Mouse (Mus musculus) hindbrain, embryonic 11.5 days (tissue): ENCODE data around the gene Ebpl. TPM values are rescaled to one million over a fixed set of nuclear protein-coding genes. Genes with fewer than 3 reads are reported as not detected.
A peak's percentile ranks its signal among the peaks of the same experiment; 100 is the strongest.

Source experiments
- ATAC-seq: fragments of 200-750 bp; cut with Nextera tagmentation; 2 replicates; pipeline ENCODE4 v1.8.0; 2017; ENCODE audit warnings: mild to moderate bottlenecking, moderate TSS enrichment, moderate library complexity; ENCODE audit not compliant: low FRiP score
- DNase-seq: peaks from one replicate; pipeline ENCODE4 v3.0.0-alpha.2; 2015; ENCODE audit warnings: low spot score
- H3K27ac ChIP-seq: fragments of 300-500 bp; sonication (generic); 2 replicates; pipeline ENCODE4 v1.5.1; 2014; ENCODE audit warnings: mild to moderate bottlenecking, low read depth, low read length
- H3K27me3 ChIP-seq: fragments of 300-500 bp; sonication (generic); 2 replicates; pipeline ENCODE4 v1.6.1; 2014; ENCODE audit warnings: mild to moderate bottlenecking, low read length, moderate library complexity, mixed read lengths; ENCODE audit not compliant: control insufficient read depth, insufficient read depth
- H3K36me3 ChIP-seq: fragments of 300-500 bp; sonication (generic); 2 replicates; pipeline ENCODE4 v1.6.1; 2014; ENCODE audit warnings: mild to moderate bottlenecking, low read length, moderate library complexity, mixed read lengths; ENCODE audit not compliant: control insufficient read depth, insufficient read depth
- H3K4me1 ChIP-seq: fragments of 300-500 bp; sonication (generic); replicated peaks from 2 replicates; pipeline ENCODE4 v1.6.1; 2014; ENCODE audit warnings: low read length, mixed read lengths; ENCODE audit not compliant: control insufficient read depth, insufficient read depth
- H3K4me2 ChIP-seq: fragments of 300-500 bp; sonication (generic); replicated peaks from 2 replicates; pipeline ENCODE4 v1.6.1; 2014; ENCODE audit warnings: mild to moderate bottlenecking, low read depth, low read length
- H3K4me3 ChIP-seq: fragments of 300-500 bp; sonication (generic); 2 replicates; pipeline ENCODE4 v1.5.1; 2014; ENCODE audit warnings: low read depth, low read length
- H3K9ac ChIP-seq: fragments of 300-500 bp; sonication (generic); 2 replicates; pipeline ENCODE4 v1.6.1; 2014; ENCODE audit warnings: low read depth, low read length
- H3K9me3 ChIP-seq: fragments of 300-500 bp; sonication (generic); 2 replicates; pipeline ENCODE4 v1.6.1; 2016; ENCODE audit warnings: low read length; ENCODE audit not compliant: control insufficient read depth
- WGBS: fragments of 180-500 bp; shearing (Covaris S2); extraction: QIAGEN DNeasy Blood & Tissue Kit; methylation state at CpG from one replicate; pipeline ENCODE4 v1.1.7; 2014; 5-methylcytosine and 5-hydroxymethylcytosine counted together
- polyA plus RNA-seq: library from polyadenylated mRNA; unstranded; fragments of >200 nt; fragmentation: Nextera tagmentation; extraction: Ambion mirVana; gene quantifications from 2 replicates; pipeline ENCODE4 v1.2.1, GENCODE M21; 2014

Ebpl gene
- polyA plus RNA-seq, 1 experiment from 2014 or later, result 9.2 TPM

DNA sequence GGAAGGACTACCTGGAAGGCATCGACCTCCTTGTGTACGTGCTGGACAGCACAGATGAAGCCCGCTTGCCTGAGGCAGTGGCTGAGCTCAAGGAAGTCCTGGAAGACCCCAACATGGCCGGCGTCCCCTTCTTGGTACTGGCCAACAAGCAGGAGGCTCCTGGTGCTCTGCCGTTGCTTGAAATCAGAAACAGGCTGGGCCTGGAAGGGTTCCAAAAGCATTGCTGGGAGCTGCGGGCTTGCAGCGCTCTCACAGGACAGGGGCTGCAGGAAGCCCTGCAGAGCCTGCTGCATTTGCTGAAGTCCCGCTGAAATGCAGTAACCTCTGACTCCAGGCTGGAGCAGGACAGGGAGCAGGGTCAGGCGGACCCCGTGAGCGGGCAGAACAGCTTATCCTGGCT is 49.3 kb downstream of the Ebpl start:
- Histone ChIP-seq H3K27ac (no peak overlapping the region), H3K9ac (no peak overlapping the region), H3K9me3 (no peaks in the 10 kb centered on the region), H3K4me3 (no peak overlapping the region), H3K4me1 (no peaks in the 10 kb centered on the region), H3K4me2 (no peak overlapping the region), H3K27me3 (no peaks in the 10 kb centered on the region), H3K36me3 (no peaks in the 10 kb centered on the region)
- DNase-seq (no peak), ATAC-seq (no peak)
- WGBS, result 69% methylated on average over 12 of the region's 12 CpGs

DNA sequence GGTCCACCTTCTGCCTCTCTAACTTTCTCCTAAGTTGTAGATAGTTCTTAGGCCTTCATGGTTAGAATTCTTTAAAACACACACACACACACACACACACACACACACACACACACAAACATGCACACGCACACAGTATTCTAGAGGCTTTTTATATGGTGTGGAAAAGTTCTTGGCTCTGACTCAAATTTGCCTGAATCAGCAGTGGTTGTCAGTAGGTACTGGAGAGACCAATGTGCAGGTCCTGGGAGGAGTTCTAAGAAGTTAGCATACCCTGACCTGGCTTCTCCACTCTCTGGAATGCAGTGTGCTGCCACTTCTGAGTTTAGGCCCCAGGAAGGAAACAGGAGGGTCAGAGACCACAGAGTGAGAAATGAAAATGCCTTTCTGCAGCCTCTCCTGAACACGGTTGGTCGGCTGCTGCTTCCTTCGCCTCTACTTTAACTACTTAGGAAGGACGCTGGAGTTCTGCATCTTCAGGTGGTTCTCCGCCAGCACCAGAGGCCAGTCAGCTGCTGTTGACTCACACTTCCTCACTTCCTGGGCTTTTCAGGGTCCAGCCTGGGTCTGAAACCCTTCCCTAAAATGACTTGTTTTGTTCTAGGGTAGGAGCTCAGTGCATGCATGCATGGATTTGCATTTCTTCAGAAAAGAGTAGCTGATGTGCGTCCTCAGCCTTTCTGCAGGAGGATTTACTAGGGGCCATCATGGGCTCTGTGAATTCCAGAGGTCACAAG is 50.0 kb downstream of the Ebpl start:
- WGBS, result 75% methylated on average over 7 of the region's 7 CpGs
- no peaks in the 10 kb centered on the region for H3K4me1 ChIP-seq
- no peak overlapping the region for H3K4me3 ChIP-seq
- ATAC-seq (no peak), DNase-seq (no peak)
- no peaks in the 10 kb centered on the region for H3K27me3 ChIP-seq
- H3K9ac ChIP-seq, result no peak overlapping the region
- no peaks in the 10 kb centered on the region for H3K9me3 ChIP-seq
- no peak overlapping the region for H3K4me2 ChIP-seq
- no peaks in the 10 kb centered on the region for H3K36me3 ChIP-seq
- H3K27ac ChIP-seq, result no peak overlapping the region

- H3K4me1 ChIP-seq, result no peaks in the 10 kb centered on the region
- 64% methylated on average over 6 of the region's 6 CpGs for WGBS
- ATAC-seq (no peak), DNase-seq (no peak)
- no peaks in the 10 kb centered on the region for H3K27me3 ChIP-seq
- H3K36me3 ChIP-seq, result no peaks in the 10 kb centered on the region
- H3K4me3 ChIP-seq, result no peak within 1 kb of the TSS
- H3K4me2 ChIP-seq, result no peak within 1 kb of the TSS
- H3K27ac ChIP-seq, result no peak within 1 kb of the TSS
- no peak within 1 kb of the TSS for H3K9ac ChIP-seq
- no peaks in the 10 kb centered on the region for H3K9me3 ChIP-seq
Measured at GRCm38 (mm10) chr14:61309593-61309992, 50.6 kb downstream of the Ebpl start, which contains the start of gene Arl11. Gene Arl11, plus strand, starts transcription at chr14:61309753.

DNA sequence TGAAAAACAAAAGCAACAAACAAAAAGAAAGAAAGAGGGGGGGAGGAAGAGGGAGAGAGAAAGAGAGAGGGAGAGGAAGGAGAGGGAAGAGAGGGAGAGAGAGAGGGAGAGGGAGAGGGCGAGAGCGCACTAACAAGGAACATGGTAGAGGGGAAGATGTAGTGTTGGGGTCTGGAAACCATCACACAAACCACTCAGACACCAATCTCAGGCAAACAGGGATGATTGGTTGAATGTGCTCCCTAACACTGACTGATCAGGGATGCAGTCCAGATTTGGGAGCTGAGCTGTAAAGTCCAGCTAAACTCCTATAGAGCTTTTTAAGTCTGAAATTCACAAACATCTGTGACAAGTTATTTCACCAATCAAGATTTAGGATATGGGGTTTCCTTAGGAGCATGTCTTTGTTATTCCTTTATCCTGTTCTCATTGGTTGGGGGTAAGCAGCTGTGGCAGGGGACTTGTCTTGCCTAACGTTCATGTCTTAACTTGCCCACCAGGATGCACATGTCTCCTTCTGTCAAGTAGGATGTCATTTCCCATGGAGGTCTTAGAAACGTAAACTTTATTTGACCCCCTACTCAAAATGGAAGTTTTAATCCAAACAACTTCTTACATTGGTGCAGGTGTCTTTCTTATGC is 56.1 kb downstream of the Ebpl start:
- Histone ChIP-seq H3K9me3 (no peaks in the 10 kb centered on the region), H3K4me1 (no peaks in the 10 kb centered on the region), H3K9ac (no peak overlapping the region), H3K4me2 (no peak overlapping the region), H3K4me3 (no peak overlapping the region), H3K36me3 (no peaks in the 10 kb centered on the region), H3K27ac (no peak overlapping the region), H3K27me3 (no peaks in the 10 kb centered on the region)
- ATAC-seq, result no peak
- WGBS, result 73% methylated on average over 4 of the region's 4 CpGs
- no peak for DNase-seq

GRCm38 (mm10) chr14:61302428-61302827 is 57.8 kb downstream of the Ebpl start:
- ATAC-seq, result no peak
- Histone ChIP-seq H3K9ac (no peak overlapping the region), H3K4me3 (no peak overlapping the region), H3K27ac (no peak overlapping the region), H3K9me3 (no peaks in the 10 kb centered on the region), H3K36me3 (no peaks in the 10 kb centered on the region), H3K4me2 (no peak overlapping the region), H3K4me1 (no peaks in the 10 kb centered on the region), H3K27me3 (no peaks in the 10 kb centered on the region)
- WGBS, result 83% methylated on average over 2 of the region's 2 CpGs
- no peak for DNase-seq

DNA sequence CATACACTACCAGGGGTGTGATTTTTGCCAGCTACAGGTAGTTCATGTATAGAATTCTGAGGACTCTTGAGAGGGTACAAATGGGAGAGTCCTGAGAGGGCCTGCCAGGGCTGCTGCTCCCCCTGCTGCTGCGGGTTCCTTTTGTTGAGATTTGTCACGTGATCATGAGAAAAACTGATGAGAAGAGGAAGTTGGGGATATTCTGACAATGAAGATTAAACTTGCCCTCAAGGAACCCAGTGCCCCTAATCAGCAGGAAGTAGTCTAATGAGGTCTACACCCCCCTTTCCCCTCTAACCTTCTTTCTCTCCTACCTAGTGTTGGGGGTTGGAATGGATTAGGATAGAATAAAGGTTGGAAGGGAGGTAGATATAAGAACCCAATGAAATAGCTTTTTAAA is 58.9 kb downstream of the Ebpl start:
- Histone ChIP-seq H3K27me3 (no peaks in the 10 kb centered on the region), H3K4me1 (no peaks in the 10 kb centered on the region), H3K4me2 (no peak overlapping the region), H3K36me3 (no peaks in the 10 kb centered on the region), H3K4me3 (no peak overlapping the region), H3K9me3 (no peaks in the 10 kb centered on the region), H3K9ac (no peak overlapping the region), H3K27ac (no peak overlapping the region)
- 48% methylated on average over 2 of the region's 2 CpGs for WGBS
- no peak for ATAC-seq
- DNase-seq, result no peak

- no peak for DNase-seq
- Histone ChIP-seq H3K4me2 (no peak overlapping the region), H3K9ac (no peak overlapping the region), H3K36me3 (no peaks in the 10 kb centered on the region), H3K4me1 (no peaks in the 10 kb centered on the region), H3K4me3 (no peak overlapping the region), H3K27ac (no peak overlapping the region), H3K9me3 (no peaks in the 10 kb centered on the region), H3K27me3 (no peaks in the 10 kb centered on the region)
- ATAC-seq, result no peak
- 88% methylated on average over 6 of the region's 6 CpGs for WGBS
Measured at GRCm38 (mm10) chr14:61299810-61300209, 60.4 kb downstream of the Ebpl start.

GRCm38 (mm10) chr14:61294738-61295079 is 65.5 kb downstream of the Ebpl start:
- DNase-seq, result peak; percentile 81
- Histone ChIP-seq H3K4me1 (no peaks in the 10 kb centered on the region), H3K27ac (no peak overlapping the region), H3K9me3 (no peaks in the 10 kb centered on the region), H3K4me3 (no peak overlapping the region), H3K9ac (no peak overlapping the region), H3K36me3 (no peaks in the 10 kb centered on the region), H3K27me3 (no peaks in the 10 kb centered on the region), H3K4me2 (no peak overlapping the region)
- WGBS, result 17% methylated on average over 6 of the region's 6 CpGs
- no peak for ATAC-seq
